Mouse (Mus musculus) neural tube, embryonic 14.5 days (tissue): ENCODE measurements around the gene Scgb1c1. TPM values are rescaled to one million over a fixed set of nuclear protein-coding genes. Genes with fewer than 3 reads are reported as not detected.

ENCODE experiments used
- ATAC-seq: fragments of 200-750 bp; cut with Nextera tagmentation; 2 replicates; pipeline ENCODE4 v1.8.0; 2017; ENCODE audit warnings: low read depth, mild to moderate bottlenecking, moderate TSS enrichment, moderate library complexity
- H3K27ac ChIP-seq: fragments of 300-500 bp; sonication (generic); 2 replicates; pipeline ENCODE4 v1.5.1; 2014; ENCODE audit warnings: low read depth, mild to moderate bottlenecking, control low read depth, low read length, moderate library complexity, mixed read lengths
- H3K27me3 ChIP-seq: fragments of 300-500 bp; sonication (generic); 2 replicates; pipeline ENCODE4 v1.6.1; 2014; ENCODE audit warnings: low read length; ENCODE audit not compliant: control insufficient read depth, insufficient read depth
- H3K36me3 ChIP-seq: fragments of 300-500 bp; sonication (generic); 2 replicates; pipeline ENCODE4 v1.6.1; 2014; ENCODE audit warnings: low read length, mixed read lengths; ENCODE audit not compliant: control insufficient read depth, insufficient read depth
- H3K4me1 ChIP-seq: fragments of 300-500 bp; sonication (generic); 2 replicates; pipeline ENCODE4 v1.6.1; 2014; ENCODE audit warnings: low read length; ENCODE audit not compliant: control insufficient read depth, insufficient read depth
- H3K4me2 ChIP-seq: fragments of 300-500 bp; sonication (generic); 2 replicates; pipeline ENCODE4 v1.6.1; 2014; ENCODE audit warnings: mild to moderate bottlenecking, low read depth, low read length, control low read depth
- H3K4me3 ChIP-seq: fragments of 300-500 bp; sonication (generic); 2 replicates; pipeline ENCODE4 v1.5.1; 2014; ENCODE audit warnings: low read depth, low read length, control low read depth, mixed read lengths
- H3K9ac ChIP-seq: fragments of 300-500 bp; sonication (generic); replicated peaks from 2 replicates; pipeline ENCODE4 v1.6.1; 2014; ENCODE audit warnings: low read depth, mild to moderate bottlenecking, control low read depth, low read length, mixed read lengths
- H3K9me3 ChIP-seq: fragments of 300-500 bp; sonication (generic); 2 replicates; pipeline ENCODE4 v1.6.1; 2016; ENCODE audit warnings: low read length; ENCODE audit not compliant: control insufficient read depth
- WGBS: fragments of 180-500 bp; shearing (Covaris S2); extraction: QIAGEN DNeasy Blood & Tissue Kit; methylation state at CpG from one replicate; pipeline ENCODE4 v1.1.7; 2014; 5-methylcytosine and 5-hydroxymethylcytosine counted together
- polyA plus RNA-seq: library from polyadenylated mRNA; unstranded; fragments of >200 nt; fragmentation: Nextera tagmentation; extraction: Ambion mirVana; gene quantifications from 2 replicates; pipeline ENCODE4 v1.2.1, GENCODE M21; 2014

The Scgb1c1 gene
- polyA plus RNA-seq, 1 experiment from 2014 or later, result not detected

- WGBS, result 79% methylated on average over 6 of the region's 6 CpGs
- no peak overlapping the region for H3K4me3 ChIP-seq
- peaks cover 19% of the 10 kb centered on the region for H3K4me1 ChIP-seq
- no peak overlapping the region for H3K27ac ChIP-seq
- H3K36me3 ChIP-seq, result peaks cover 44% of the 10 kb centered on the region
- H3K4me2 ChIP-seq, result no peak overlapping the region
- no peaks in the 10 kb centered on the region for H3K9me3 ChIP-seq
- H3K27me3 ChIP-seq, result no peaks in the 10 kb centered on the region
- no peak overlapping the region for H3K9ac ChIP-seq
- ATAC-seq, result no peak
Observed at GRCm38 (mm10) chr7:140859997-140860396, 14.7 kb downstream of the Scgb1c1 start.

GRCm38 (mm10) chr7:140860728-140861127 is 15.4 kb downstream of the Scgb1c1 start:
- Histone ChIP-seq H3K27me3 (no peaks in the 10 kb centered on the region), H3K27ac (no peak overlapping the region), H3K4me1 (peaks cover 12% of the 10 kb centered on the region), H3K9ac (no peak overlapping the region), H3K9me3 (no peaks in the 10 kb centered on the region), H3K4me3 (no peak overlapping the region), H3K36me3 (peaks cover 44% of the 10 kb centered on the region), H3K4me2 (no peak overlapping the region)
- WGBS, result 83% methylated on average over 5 of the region's 5 CpGs
- ATAC-seq, result no peak

GRCm38 (mm10) chr7:140864761-140865160 is 19.4 kb downstream of the Scgb1c1 start:
- H3K36me3 ChIP-seq, result peaks cover 44% of the 10 kb centered on the region
- no peak overlapping the region for H3K4me3 ChIP-seq
- H3K27me3 ChIP-seq, result no peaks in the 10 kb centered on the region
- ATAC-seq, result no peak
- no peaks in the 10 kb centered on the region for H3K4me1 ChIP-seq
- H3K4me2 ChIP-seq, result no peak overlapping the region
- no peak overlapping the region for H3K27ac ChIP-seq
- no peak overlapping the region for H3K9ac ChIP-seq
- H3K9me3 ChIP-seq, result no peaks in the 10 kb centered on the region
- WGBS, result 89% methylated on average over 12 of the region's 12 CpGs

- Histone ChIP-seq H3K4me1 (no peaks in the 10 kb centered on the region), H3K36me3 (peaks cover 20% of the 10 kb centered on the region)
Observed at GRCm38 (mm10) chr7:140874224-140874623, 28.9 kb downstream of the Scgb1c1 start.

GRCm38 (mm10) chr7:140877364-140877763 is 32.0 kb downstream of the Scgb1c1 start:
- 92% methylated on average over 6 of the region's 6 CpGs for WGBS

More at GRCm38 (mm10) chr7:140874224-140874623, 28.9 kb downstream of the Scgb1c1 start:
- no peaks in the 10 kb centered on the region for H3K9me3 ChIP-seq
- no peak overlapping the region for H3K4me2 ChIP-seq
- no peak overlapping the region for H3K9ac ChIP-seq
- no peaks in the 10 kb centered on the region for H3K27me3 ChIP-seq
- H3K4me3 ChIP-seq, result no peak overlapping the region
- H3K27ac ChIP-seq, result no peak overlapping the region
- ATAC-seq, result no peak
- 83% methylated on average over 4 of the region's 4 CpGs for WGBS

GRCm38 (mm10) chr7:140879355-140879754 is 34.0 kb downstream of the Scgb1c1 start:
- H3K9ac ChIP-seq, result no peak overlapping the region
- H3K27me3 ChIP-seq, result no peaks in the 10 kb centered on the region
- H3K4me2 ChIP-seq, result no peak overlapping the region
- 89% methylated on average over 7 of the region's 7 CpGs for WGBS
- H3K27ac ChIP-seq, result no peak overlapping the region
- H3K36me3 ChIP-seq, result peaks cover 20% of the 10 kb centered on the region
- no peaks in the 10 kb centered on the region for H3K9me3 ChIP-seq
- no peak for ATAC-seq
- no peak overlapping the region for H3K4me3 ChIP-seq
- H3K4me1 ChIP-seq, result peaks cover 4% of the 10 kb centered on the region; the same call in 1 of the 2 replicates

More at GRCm38 (mm10) chr7:140877364-140877763, 32.0 kb downstream of the Scgb1c1 start:
- H3K27ac ChIP-seq, result no peak overlapping the region
- no peak overlapping the region for H3K4me3 ChIP-seq
- peaks cover 20% of the 10 kb centered on the region for H3K36me3 ChIP-seq
- H3K9me3 ChIP-seq, result no peaks in the 10 kb centered on the region
- H3K4me1 ChIP-seq, result no peaks in the 10 kb centered on the region; the same call in 1 of the 2 replicates
- H3K9ac ChIP-seq, result no peak overlapping the region
- no peaks in the 10 kb centered on the region for H3K27me3 ChIP-seq
- no peak for ATAC-seq
- H3K4me2 ChIP-seq, result no peak overlapping the region

- Histone ChIP-seq H3K4me2 (no peak overlapping the region), H3K27me3 (no peaks in the 10 kb centered on the region), H3K36me3 (peaks cover 17% of the 10 kb centered on the region; the same call in 1 of the 2 replicates), H3K9me3 (no peaks in the 10 kb centered on the region), H3K4me3 (no peak overlapping the region), H3K4me1 (peaks cover 4% of the 10 kb centered on the region; the same call in 1 of the 2 replicates), H3K27ac (no peak overlapping the region), H3K9ac (no peak overlapping the region)
- 89% methylated on average over 3 of the region's 3 CpGs for WGBS
- ATAC-seq, result no peak
Observed at GRCm38 (mm10) chr7:140880419-140880818, 35.1 kb downstream of the Scgb1c1 start.

GRCm38 (mm10) chr7:140880865-140881515 is 35.6 kb downstream of the Scgb1c1 start:
- H3K9me3 ChIP-seq, result no peaks in the 10 kb centered on the region
- H3K27ac ChIP-seq, result no peak overlapping the region
- H3K4me2 ChIP-seq, result peak overlapping the region; percentile 70
- peaks cover 18% of the 10 kb centered on the region for H3K36me3 ChIP-seq
- H3K9ac ChIP-seq, result peak overlapping the region; percentile 88
- H3K4me1 ChIP-seq, result peaks cover 4% of the 10 kb centered on the region; the same call in 1 of the 2 replicates
- ATAC-seq, result no peak
- peak overlapping the region; percentile 92 for H3K4me3 ChIP-seq
- 27% methylated on average over 8 of the region's 8 CpGs for WGBS
- H3K27me3 ChIP-seq, result no peaks in the 10 kb centered on the region

- Histone ChIP-seq H3K27ac (peak within 1 kb of the TSS; percentile 82), H3K9ac (peak within 1 kb of the TSS; percentile 88), H3K36me3 (peaks cover 19% of the 10 kb centered on the region), H3K4me2 (peak within 1 kb of the TSS; percentile 70), H3K4me1 (peaks cover 4% of the 10 kb centered on the region; the same call in 1 of the 2 replicates), H3K27me3 (no peaks in the 10 kb centered on the region), H3K4me3 (peak within 1 kb of the TSS; percentile 92), H3K9me3 (no peaks in the 10 kb centered on the region)
- ATAC-seq, result peak; percentile 98
- WGBS, result under 1% methylated on average over 51 of the region's 59 CpGs
Observed at GRCm38 (mm10) chr7:140881696-140882468, 36.5 kb downstream of the Scgb1c1 start, which contains the start of the genes Psmd13 and Sirt3. Gene Psmd13 (plus strand): TSS chr7:140881968. Gene Sirt3 (minus strand): TSS chr7:140882309.
